Mouse (Mus musculus): ENCODE measurements at regions not wholly inside any gene's neighbourhood (a gene's known extent, or its start where the extent isn't known, plus 50 kb on each side); places are given as distances from the start of the nearest gene placed in this dataset.

DNA sequence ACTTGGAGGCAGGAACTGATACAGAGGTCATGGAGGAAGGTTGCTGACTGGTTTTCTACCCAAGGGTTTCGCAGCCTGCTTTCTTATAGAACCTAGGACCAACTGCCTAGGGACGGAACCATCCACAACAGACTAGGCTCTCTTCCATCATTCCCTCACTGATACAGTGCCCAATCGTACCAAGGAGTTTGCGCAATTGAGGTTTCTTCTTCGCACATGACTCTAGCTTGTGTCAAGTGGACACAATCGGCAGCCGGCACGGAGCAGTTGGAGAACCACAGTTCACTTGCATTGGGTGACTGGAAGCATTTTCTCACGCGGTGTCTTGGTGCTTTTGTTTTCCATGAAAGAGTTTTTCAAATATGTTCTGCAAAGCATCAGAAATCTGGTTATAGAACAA, 149.1 kb upstream of the Dyrk2 start:
- DNase-seq (ENCODE audit: low read depth, low spot score) = no peak

GRCm38 (mm10) chr10:119018490-119018889, 148.5 kb upstream of the Dyrk2 start:
- DNase-seq (ENCODE audit: low read depth, low spot score) = no peak

GRCm38 (mm10) chr10:119016104-119016503, 146.1 kb upstream of the Dyrk2 start:
- DNase-seq (ENCODE audit: low read depth, low spot score) = no peak

- DNase-seq (ENCODE audit: low read depth, low spot score) = no peak
Measured at GRCm38 (mm10) chr10:119015311-119016055, 145.5 kb upstream of the Dyrk2 start.

- no peak for DNase-seq (ENCODE audit: low read depth, low spot score)
Measured at GRCm38 (mm10) chr10:119014731-119015130, 144.7 kb upstream of the Dyrk2 start.

GRCm38 (mm10) chr10:119013758-119014157, 143.7 kb upstream of the Dyrk2 start:
- no peak for DNase-seq (ENCODE audit: low read depth, low spot score)

- DNase-seq (ENCODE audit: low read depth, low spot score) = no peak
Measured at GRCm38 (mm10) chr10:119011511-119011910, 141.5 kb upstream of the Dyrk2 start.

DNA sequence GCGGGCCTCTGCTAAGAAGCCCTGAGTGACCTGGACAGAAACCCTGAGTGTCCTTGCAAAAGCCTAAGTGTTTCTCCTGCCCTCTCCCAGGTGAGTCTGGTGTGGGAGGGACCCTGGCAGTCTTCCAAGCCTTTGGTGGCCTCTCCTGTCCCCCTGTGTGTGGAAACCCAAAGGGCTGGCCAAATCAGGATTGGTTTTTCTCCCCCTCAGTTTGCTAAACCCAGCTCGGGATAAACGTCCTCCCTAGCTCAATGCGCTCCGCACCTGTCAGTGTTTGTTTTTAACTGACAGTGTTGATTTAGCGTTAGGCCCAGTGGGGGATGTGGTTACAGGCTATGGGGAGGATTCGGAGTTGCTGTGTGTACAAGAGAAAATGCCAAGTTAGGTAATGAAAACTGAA, 140.9 kb upstream of the Dyrk2 start:
- no peak for DNase-seq (ENCODE audit: low read depth, low spot score)

DNA sequence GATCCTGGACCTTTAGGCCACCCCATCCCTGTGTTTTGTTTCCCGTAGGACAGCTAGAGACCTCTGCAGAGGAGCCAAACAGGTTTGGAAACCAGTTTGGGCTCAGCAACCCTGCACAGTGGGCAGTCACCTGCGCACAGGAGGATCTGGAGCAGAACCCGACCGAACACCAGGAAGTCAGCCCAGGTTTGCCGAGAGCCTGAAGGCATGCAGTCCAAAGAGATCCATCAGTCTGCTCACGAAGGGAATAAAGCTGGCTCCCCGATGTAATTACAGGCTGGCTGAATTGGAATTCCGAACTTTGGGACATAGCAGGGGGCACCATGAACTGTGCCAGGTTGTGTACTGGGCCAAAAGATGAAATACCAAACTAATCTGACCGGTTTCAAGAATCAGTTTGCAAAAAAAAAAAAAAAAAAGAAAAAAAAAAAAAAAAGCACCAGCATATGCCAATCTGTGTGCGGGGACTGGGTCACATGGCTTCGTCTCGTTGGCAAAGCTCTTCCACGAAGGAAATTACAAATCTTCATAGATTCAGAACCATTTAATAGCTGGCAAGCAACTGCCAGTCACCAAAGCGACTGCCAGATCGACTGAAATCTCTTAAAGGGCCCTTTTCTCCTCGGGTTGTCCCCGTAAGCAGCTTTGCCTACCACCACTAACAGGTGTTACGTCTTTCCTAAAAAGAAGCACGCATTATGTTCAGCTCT, 137.0 kb upstream of the Dyrk2 start:
- DNase-seq (ENCODE audit: low read depth, low spot score) = no peak

GRCm38 (mm10) chr10:119005491-119005890, 135.5 kb upstream of the Dyrk2 start:
- DNase-seq (ENCODE audit: low read depth, low spot score) = no peak

DNA sequence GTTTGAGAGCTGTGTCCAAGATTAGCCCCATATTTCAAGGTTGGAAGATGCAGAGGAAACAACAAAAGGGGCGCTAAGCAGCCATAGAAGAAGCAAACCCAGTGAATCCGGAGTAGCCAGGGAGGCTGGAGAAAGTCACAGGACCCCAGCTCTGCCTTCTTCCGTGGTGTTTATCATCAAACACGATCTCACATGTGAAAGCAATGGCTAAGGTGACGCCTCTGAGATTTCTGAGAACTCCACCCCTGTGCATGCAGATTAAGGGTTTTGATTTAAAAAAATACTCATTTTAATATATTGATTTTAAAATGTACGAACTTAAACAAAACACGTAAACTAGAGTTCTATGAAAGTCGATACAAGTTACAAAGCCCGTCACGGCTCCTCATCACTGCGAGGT, 134.4 kb upstream of the Dyrk2 start:
- DNase-seq (ENCODE audit: low read depth, low spot score) = no peak

DNA sequence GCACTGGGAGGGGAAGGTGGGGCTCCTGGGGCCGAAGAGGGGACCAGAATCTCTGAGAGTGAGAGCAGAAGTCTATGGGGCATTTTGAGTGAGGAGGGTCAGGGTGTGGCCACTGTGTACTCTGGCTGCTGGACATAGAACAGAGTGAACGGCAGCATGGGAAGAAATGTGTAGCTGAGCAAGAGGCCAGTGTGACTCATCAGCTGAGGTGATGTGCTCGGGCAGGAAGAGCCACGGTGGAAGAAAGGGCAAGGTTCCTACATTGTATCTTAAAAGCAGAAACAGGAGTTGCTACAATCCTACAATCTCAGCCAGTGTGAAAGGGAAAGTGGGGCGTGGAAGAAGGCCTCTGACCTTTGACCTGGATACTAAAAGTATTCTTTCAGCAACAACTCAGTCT, 133.8 kb upstream of the Dyrk2 start:
- DNase-seq (ENCODE audit: low read depth, low spot score) = no peak

- DNase-seq (ENCODE audit: low read depth, low spot score) = no peak
Measured at GRCm38 (mm10) chr10:119003042-119003441, 133.0 kb upstream of the Dyrk2 start.

DNA sequence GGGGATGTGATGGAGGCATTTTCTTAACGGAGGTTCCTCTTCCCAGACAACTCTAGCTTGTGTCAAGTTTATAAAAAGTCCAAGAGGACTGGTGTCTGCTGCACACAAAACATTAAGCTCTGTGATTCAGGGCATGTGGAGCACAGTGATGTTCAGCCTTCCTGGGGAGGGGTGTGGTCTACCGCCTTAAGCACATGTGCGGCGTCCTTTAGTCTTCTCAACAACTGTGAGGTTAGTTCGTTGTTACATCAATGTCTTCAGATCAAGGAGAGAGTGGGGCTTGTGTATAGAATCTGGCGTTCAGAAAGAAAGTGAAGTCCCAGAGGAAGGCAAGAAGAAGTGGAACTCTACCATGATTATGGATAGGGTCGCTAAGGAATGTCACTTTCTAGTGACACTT, 131.9 kb upstream of the Dyrk2 start:
- no peak for DNase-seq (ENCODE audit: low read depth, low spot score)

DNA sequence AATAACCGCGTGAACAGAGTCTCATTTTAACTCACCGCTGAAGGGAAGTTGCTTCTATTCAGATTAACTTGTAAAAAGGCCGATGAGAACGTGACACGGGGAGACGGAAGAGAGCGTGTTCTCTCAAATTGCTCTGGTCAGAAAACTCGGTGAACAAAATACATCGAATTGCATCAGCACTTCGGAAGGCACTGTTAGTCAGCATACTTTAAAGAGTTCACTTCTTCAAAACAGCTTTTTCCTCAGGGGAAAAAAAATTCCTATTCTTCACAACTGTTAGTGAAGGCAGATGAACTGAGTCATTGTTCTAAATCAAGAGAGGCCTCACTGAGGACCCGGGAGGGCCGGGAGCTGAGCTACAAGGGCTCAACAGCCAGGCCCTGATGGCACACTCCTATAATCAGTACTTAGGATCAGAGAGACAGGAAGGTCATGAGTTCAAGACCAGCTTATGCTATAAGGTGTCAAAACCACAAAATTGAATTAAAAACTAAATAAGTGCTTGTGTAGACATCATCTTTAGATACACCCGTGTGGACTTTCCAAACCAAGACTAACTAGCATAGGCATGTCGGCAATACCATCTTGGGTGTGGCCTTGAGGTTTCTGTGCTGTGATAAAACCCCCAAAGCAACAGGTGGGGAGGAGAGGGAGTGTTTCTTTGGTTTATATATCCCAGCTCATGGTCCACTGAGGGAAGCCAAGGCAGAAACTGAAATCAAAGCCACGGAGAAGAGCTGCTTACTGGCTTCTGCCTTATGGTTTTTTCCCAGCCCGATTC, 131.2 kb upstream of the Dyrk2 start:
- no peak for DNase-seq (ENCODE audit: low read depth, low spot score)

- no peak for DNase-seq (ENCODE audit: low read depth, low spot score)
Measured at GRCm38 (mm10) chr10:118998966-118999365, 129.0 kb upstream of the Dyrk2 start.

- no peak for DNase-seq (ENCODE audit: low read depth, low spot score)
Measured at GRCm38 (mm10) chr10:118997034-118997433, 127.0 kb upstream of the Dyrk2 start.

DNA sequence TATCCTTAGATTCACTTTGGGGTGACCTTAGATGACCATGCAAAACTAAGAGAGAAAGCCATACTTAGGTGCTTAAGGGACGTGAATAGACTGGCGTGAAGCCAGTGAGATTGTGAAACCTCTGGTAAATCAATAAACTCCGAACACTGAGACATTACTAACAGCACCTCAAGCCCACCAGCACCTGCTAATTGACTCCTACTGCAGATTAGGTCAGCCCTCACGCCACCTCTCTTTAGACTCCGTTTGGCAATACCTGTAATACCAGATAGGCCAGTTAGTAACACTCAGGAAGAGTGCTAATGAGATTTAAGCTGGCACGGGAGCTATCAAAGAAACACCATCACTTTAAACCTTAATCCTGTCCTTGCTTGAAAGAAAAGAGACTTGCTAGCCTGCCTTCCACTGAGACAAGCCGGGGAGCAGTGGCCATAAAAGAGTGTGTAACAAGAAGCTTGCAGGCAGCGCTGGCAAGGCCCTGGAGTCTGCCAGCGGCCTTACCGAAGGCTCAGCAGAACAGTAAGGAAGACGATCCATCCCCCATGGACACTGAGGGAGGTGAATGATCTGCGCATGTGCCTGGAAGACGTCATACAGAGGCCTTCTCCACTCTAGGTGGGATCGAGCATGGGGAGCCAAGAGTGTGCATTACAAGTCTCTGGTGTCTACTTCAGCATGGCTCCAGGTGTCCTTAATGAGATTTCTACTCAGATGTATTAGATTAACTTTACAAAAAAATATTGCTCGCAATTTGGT, 124.0 kb upstream of the Dyrk2 start:
- no peak for DNase-seq (ENCODE audit: low read depth, low spot score)

DNA sequence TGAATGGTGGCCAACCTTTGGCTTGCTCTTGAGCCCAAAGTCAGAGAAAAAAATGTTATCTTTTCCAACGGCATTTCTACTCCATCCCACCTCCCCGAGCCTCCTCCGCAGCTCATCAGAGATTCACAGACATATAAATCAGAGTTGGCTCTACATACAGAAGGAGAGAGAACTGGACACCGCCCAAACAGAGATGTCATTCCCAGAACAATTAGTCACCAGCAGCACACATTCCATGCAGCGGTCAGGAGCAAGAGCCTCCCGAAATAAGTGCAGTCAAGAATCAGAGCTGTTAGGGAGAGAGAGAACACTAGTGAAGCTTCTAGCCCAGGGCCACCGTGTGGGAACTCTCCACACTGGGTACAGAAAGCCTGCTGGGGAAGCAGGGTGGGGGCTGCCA, 121.2 kb upstream of the Dyrk2 start:
- no peak for DNase-seq (ENCODE audit: low read depth, low spot score)

- DNase-seq (ENCODE audit: low read depth, low spot score) = no peak
Measured at GRCm38 (mm10) chr10:118990500-118990899, 120.5 kb upstream of the Dyrk2 start.

DNA sequence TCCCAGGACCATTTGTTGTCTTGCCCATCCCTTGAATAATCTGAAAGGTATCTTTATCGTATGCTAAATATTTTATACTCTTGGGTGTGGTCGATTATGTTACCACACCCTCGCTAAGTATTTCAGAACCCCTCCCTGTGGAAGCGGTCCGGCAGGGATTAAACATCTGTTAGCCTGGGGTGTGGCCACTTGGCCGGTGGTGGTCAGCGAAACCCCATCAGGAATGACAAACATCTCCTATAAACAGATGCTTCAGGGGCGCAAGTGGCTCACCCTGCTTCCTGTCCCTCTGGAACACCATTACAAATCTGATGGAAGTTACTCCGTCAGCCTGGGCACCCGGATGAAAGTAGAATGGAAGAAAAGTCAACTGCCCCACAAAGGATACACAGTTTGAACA, 119.8 kb upstream of the Dyrk2 start:
- no peak for DNase-seq (ENCODE audit: low read depth, low spot score)

DNA sequence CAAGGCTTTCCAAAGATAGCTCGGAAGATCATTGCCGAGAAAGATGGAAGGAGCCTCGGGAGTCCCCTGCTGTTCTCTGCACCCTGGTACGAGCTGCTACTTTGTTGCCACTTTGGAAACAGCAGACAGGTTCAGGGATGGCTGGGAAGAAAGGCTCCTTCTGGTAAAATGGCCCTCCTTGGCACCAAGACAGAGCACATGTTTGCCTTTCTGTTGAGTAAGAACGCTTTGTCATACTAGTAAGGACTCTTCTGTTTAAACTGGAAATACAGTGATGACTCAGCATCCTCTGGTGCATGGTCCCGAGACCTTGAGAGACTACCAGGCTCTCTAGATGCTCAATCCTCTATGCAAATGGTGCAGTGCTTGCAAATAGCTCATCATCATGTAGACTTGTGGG, 118.2 kb upstream of the Dyrk2 start:
- DNase-seq (ENCODE audit: low read depth, low spot score) = no peak
